Mouse (Mus musculus) embryonic facial prominence, embryonic 12.5 days (tissue): ENCODE measurements around the gene Gmeb1. TPM values are rescaled to one million over a fixed set of nuclear protein-coding genes. Genes with fewer than 3 reads are reported as not detected.

Experiments
- ATAC-seq: fragments of 200-750 bp; cut with Nextera tagmentation; 2 replicates; pipeline ENCODE4 v1.8.0; 2017; ENCODE audit not compliant: insufficient number of reproducible peaks, insufficient read depth, low FRiP score, low TSS enrichment
- H3K27ac ChIP-seq: fragments of 300-500 bp; sonication (generic); 2 replicates; pipeline ENCODE4 v1.5.1; 2016; ENCODE audit warnings: mild to moderate bottlenecking
- H3K27me3 ChIP-seq: fragments of 300-500 bp; sonication (generic); 2 replicates; pipeline ENCODE4 v1.6.1; 2016; ENCODE audit warnings: mild to moderate bottlenecking, moderate library complexity
- H3K36me3 ChIP-seq: fragments of 300-500 bp; sonication (generic); 2 replicates; pipeline ENCODE4 v1.6.1; 2016; ENCODE audit warnings: mild to moderate bottlenecking
- H3K4me1 ChIP-seq: fragments of 300-500 bp; sonication (generic); 2 replicates; pipeline ENCODE4 v1.6.1; 2016
- H3K4me2 ChIP-seq: fragments of 300-500 bp; sonication (generic); replicated peaks from 2 replicates; pipeline ENCODE4 v1.6.1; 2016; ENCODE audit warnings: mild to moderate bottlenecking, moderate library complexity
- H3K4me3 ChIP-seq: fragments of 300-500 bp; sonication (generic); 2 replicates; pipeline ENCODE4 v1.5.1; 2016; ENCODE audit warnings: mild to moderate bottlenecking
- H3K9ac ChIP-seq: fragments of 300-500 bp; sonication (generic); 2 replicates; pipeline ENCODE4 v1.6.1; 2016; ENCODE audit warnings: mild to moderate bottlenecking, moderate library complexity
- H3K9me3 ChIP-seq: fragments of 300-500 bp; sonication (generic); 2 replicates; pipeline ENCODE4 v1.6.1; 2016; ENCODE audit warnings: mild to moderate bottlenecking, moderate library complexity
- WGBS: fragments of 180-500 bp; shearing (Covaris S2); methylation state at CpG from one replicate; pipeline ENCODE4 v1.1.7; 2016; 5-methylcytosine and 5-hydroxymethylcytosine counted together
- polyA plus RNA-seq: library from polyadenylated mRNA; unstranded; fragments of >200 nt; fragmentation: Nextera tagmentation; extraction: Ambion mirVana; gene quantifications from 2 replicates; pipeline ENCODE4 v1.2.1, GENCODE M21; 2016

The Gmeb1 gene
- polyA plus RNA-seq, 1 experiment from 2014 or later = 43.0 TPM

DNA sequence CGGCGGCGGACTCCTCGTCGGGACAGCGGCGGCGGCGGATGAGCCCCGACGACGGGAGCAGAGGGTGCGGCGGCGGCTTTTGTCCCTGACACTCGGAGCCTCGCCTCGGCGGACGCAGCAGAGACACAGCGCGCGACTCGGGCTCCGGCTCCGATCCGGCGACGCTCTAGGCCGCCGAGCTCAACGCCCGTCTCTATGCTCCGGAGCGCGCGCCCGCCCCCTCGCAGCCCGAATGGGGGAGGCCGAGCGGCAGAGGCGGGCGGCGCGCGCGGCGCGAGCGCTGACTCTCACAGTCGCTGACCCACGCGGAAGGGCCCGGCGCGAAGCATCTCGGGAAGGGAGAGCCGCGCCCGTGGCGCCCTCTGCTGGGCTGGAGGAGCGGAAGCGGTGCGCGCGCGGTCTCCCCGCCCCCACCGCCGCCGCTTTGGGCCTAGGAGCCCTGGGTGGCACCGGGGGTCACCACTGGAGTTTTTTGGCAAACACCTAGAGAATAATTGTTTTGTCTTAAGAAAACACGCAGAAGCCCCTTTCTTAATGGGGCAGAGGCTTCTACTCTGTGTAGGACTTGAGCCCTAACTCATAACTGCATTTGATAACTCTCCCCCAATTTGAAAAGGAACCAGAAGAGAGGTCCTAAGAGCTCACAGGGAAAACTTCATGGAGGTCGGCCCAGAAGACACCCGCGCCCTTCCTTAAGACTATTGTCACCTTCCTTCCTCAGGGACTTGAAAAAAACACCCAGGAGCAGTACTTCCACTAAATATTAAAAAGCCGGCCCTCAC lies 49.3 kb downstream of the Gmeb1 start, which contains the start of gene Ythdf2:
Gene Ythdf2 (minus strand): TSS at position 351 of the 782 bp plus-strand sequence.
- 1% methylated on average over 76 of the region's 78 CpGs for WGBS
- Histone ChIP-seq H3K9me3 (no peaks in the 10 kb centered on the region), H3K4me3 (peak within 1 kb of the TSS; percentile 99), H3K27me3 (no peaks in the 10 kb centered on the region), H3K4me1 (peaks cover 21% of the 10 kb centered on the region), H3K9ac (peak within 1 kb of the TSS; percentile 100), H3K4me2 (peak within 1 kb of the TSS; percentile 93), H3K27ac (peak within 1 kb of the TSS; percentile 92), H3K36me3 (peaks cover 20% of the 10 kb centered on the region)
- peak; percentile 98 for ATAC-seq

- peak overlapping the region; percentile 92 for H3K27ac ChIP-seq
- H3K9me3 ChIP-seq = no peaks in the 10 kb centered on the region
- H3K4me3 ChIP-seq = peak overlapping the region; percentile 99
- under 1% methylated on average over 85 of the region's 89 CpGs for WGBS
- H3K4me2 ChIP-seq = peak overlapping the region; percentile 93
- no peaks in the 10 kb centered on the region for H3K27me3 ChIP-seq
- ATAC-seq = peak; percentile 83
- H3K4me1 ChIP-seq = peaks cover 21% of the 10 kb centered on the region
- H3K36me3 ChIP-seq = peaks cover 24% of the 10 kb centered on the region
- peak overlapping the region; percentile 100 for H3K9ac ChIP-seq
Measured at GRCm38 (mm10) chr4:132211091-132211942, 50.1 kb downstream of the Gmeb1 start.

- 56% methylated on average over 2 of the region's 2 CpGs for WGBS
- Histone ChIP-seq H3K4me3 (peak overlapping the region; percentile 99), H3K4me1 (peaks cover 21% of the 10 kb centered on the region), H3K9ac (peak overlapping the region; percentile 100), H3K4me2 (peak overlapping the region; percentile 93), H3K36me3 (peaks cover 32% of the 10 kb centered on the region), H3K27ac (no peak overlapping the region), H3K9me3 (no peaks in the 10 kb centered on the region), H3K27me3 (no peaks in the 10 kb centered on the region)
- no peak for ATAC-seq
Measured at GRCm38 (mm10) chr4:132210325-132210724, 51.1 kb downstream of the Gmeb1 start.

DNA sequence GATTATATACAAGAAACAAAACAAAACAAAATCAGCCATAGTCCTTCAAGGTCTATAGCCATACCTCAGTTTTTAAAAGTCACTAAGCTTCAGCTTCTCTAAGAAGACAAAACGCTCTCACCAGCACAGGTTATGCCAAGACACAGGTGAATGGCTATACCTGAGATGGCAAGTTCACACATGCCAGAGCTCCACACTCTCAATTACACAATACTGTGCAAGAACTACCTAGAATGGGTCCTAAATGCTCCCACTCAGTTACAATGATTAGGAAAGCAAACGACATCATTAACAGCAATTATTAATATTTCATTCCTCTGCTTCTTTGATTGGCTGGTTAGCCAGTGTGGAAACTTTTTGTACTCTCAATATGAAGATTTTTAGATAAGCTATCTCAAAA lies 52.1 kb downstream of the Gmeb1 start:
- Histone ChIP-seq H3K4me2 (0 out of 2 replicates have a peak overlapping the region, but pooled peaks have one; percentile 15), H3K36me3 (peaks cover 42% of the 10 kb centered on the region), H3K4me3 (no peak overlapping the region), H3K27me3 (no peaks in the 10 kb centered on the region), H3K9me3 (no peaks in the 10 kb centered on the region), H3K9ac (no peak overlapping the region), H3K4me1 (peaks cover 21% of the 10 kb centered on the region), H3K27ac (no peak overlapping the region)
- no peak for ATAC-seq
- 90% methylated on average over 2 of the region's 2 CpGs for WGBS

DNA sequence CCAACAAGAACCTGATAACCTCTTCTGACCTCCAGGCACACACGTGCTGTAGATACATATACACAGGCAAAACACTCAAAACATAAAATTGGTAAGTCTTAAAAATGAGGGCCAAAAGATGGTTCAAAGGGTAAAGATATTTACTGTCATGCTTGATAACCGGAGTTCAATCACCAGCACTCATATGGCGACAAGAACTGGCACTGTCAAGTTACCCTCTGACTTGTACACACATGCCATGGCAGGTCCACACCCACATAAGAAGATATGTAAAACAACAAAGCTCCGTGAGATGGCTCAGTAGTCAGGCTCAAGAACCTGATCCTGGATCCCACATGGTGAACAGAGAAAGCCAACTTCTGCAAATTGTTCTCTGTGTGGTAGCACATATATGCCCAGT lies 54.1 kb downstream of the Gmeb1 start:
- 92% methylated on average over 4 of the region's 4 CpGs for WGBS
- H3K27ac ChIP-seq = no peak overlapping the region
- H3K4me3 ChIP-seq = no peak overlapping the region
- no peaks in the 10 kb centered on the region for H3K9me3 ChIP-seq
- no peak overlapping the region for H3K4me2 ChIP-seq
- peaks cover 62% of the 10 kb centered on the region for H3K36me3 ChIP-seq
- H3K4me1 ChIP-seq = peaks cover 18% of the 10 kb centered on the region
- ATAC-seq = no peak
- H3K27me3 ChIP-seq = no peaks in the 10 kb centered on the region
- H3K9ac ChIP-seq = no peak overlapping the region

DNA sequence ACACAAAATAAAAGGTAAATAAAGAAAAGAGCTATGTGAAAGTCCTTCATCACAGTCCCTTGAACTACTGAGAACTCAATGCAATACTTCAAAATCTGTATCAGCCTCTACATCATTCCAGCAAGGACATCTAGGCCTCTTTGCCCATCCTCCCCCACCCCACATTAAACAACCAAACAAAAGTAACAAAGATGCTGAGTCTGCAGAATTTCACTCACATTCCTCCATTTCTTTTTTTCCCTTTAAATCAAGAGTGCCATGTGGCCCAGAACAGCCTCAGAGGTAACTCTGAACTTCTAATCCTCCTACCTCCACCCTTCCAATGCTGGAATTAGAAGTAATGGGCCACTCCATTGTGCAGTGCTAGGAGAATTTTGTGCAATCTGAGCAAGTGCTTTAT lies 62.6 kb downstream of the Gmeb1 start:
- Histone ChIP-seq H3K4me2 (no peak overlapping the region), H3K36me3 (peaks cover 61% of the 10 kb centered on the region), H3K4me1 (peaks cover 6% of the 10 kb centered on the region; the same call in 1 of the 2 replicates), H3K27me3 (no peaks in the 10 kb centered on the region), H3K4me3 (no peak overlapping the region), H3K27ac (no peak overlapping the region), H3K9ac (no peak overlapping the region), H3K9me3 (no peaks in the 10 kb centered on the region)
- ATAC-seq = no peak

GRCm38 (mm10) chr4:132198285-132198712 lies 63.1 kb downstream of the Gmeb1 start:
- H3K4me3 ChIP-seq = no peak overlapping the region
- no peak for ATAC-seq
- H3K27me3 ChIP-seq = no peaks in the 10 kb centered on the region
- peaks cover 57% of the 10 kb centered on the region for H3K36me3 ChIP-seq
- 55% methylated on average over 4 of the region's 4 CpGs for WGBS
- H3K9ac ChIP-seq = no peak overlapping the region
- peaks cover 6% of the 10 kb centered on the region; the same call in 1 of the 2 replicates for H3K4me1 ChIP-seq
- H3K9me3 ChIP-seq = no peaks in the 10 kb centered on the region
- H3K4me2 ChIP-seq = no peak overlapping the region
- no peak overlapping the region for H3K27ac ChIP-seq

GRCm38 (mm10) chr4:132194975-132195374 lies 66.4 kb downstream of the Gmeb1 start:
- Histone ChIP-seq H3K27me3 (no peaks in the 10 kb centered on the region), H3K9me3 (no peaks in the 10 kb centered on the region), H3K9ac (no peak overlapping the region), H3K4me3 (no peak overlapping the region), H3K36me3 (peaks cover 51% of the 10 kb centered on the region), H3K4me1 (peaks cover 6% of the 10 kb centered on the region; the same call in 1 of the 2 replicates), H3K27ac (no peak overlapping the region), H3K4me2 (no peak overlapping the region)
- no peak for ATAC-seq
- WGBS = 85% methylated on average over 3 of the region's 3 CpGs

- Histone ChIP-seq H3K4me1 (peaks cover 5% of the 10 kb centered on the region; the same call in 1 of the 2 replicates), H3K9ac (no peak overlapping the region), H3K36me3 (peaks cover 50% of the 10 kb centered on the region), H3K4me3 (no peak overlapping the region), H3K27me3 (no peaks in the 10 kb centered on the region), H3K27ac (no peak overlapping the region), H3K4me2 (no peak overlapping the region), H3K9me3 (no peaks in the 10 kb centered on the region)
- no peak for ATAC-seq
- WGBS = 93% methylated on average over 6 of the region's 6 CpGs
Measured at GRCm38 (mm10) chr4:132194373-132194772, 67.0 kb downstream of the Gmeb1 start.

DNA sequence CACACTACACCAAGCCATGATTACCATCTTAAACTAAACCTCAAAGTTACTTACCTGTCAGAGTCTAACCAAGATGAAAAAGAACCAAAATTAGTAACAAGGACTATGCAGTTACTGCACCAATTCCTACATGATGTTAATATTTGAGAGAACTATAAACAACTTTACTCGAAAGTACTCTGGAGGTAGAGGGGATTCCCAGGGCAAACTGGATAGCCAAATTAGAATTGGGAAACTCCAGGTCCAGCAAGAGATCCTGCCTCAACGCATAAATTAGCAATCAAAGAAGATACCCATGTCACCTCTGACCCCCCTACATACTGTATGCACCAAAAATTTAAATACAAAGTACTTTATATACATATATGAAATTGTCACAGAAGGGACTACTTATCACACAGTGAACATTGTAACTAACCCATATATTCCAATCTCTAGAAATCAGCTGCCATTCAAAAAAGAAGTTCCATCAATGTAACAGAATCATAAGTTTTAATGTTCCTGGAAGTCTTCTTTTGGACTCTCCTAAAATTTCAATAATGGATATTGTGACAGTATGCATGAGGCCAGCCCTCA lies 73.5 kb downstream of the Gmeb1 start:
- no peak overlapping the region for H3K9ac ChIP-seq
- no peaks in the 10 kb centered on the region for H3K27me3 ChIP-seq
- WGBS = 95% methylated on average over 2 of the region's 2 CpGs
- H3K4me2 ChIP-seq = no peak overlapping the region
- H3K4me1 ChIP-seq = no peaks in the 10 kb centered on the region
- H3K27ac ChIP-seq = no peak overlapping the region
- H3K4me3 ChIP-seq = no peak overlapping the region
- no peaks in the 10 kb centered on the region for H3K9me3 ChIP-seq
- H3K36me3 ChIP-seq = peaks cover 38% of the 10 kb centered on the region
- ATAC-seq = no peak

- Histone ChIP-seq H3K4me3 (no peak overlapping the region), H3K27me3 (no peaks in the 10 kb centered on the region), H3K27ac (no peak overlapping the region), H3K36me3 (peaks cover 26% of the 10 kb centered on the region), H3K9me3 (no peaks in the 10 kb centered on the region), H3K4me2 (no peak overlapping the region), H3K4me1 (no peaks in the 10 kb centered on the region), H3K9ac (no peak overlapping the region)
- WGBS = 94% methylated on average over 3 of the region's 3 CpGs
- no peak for ATAC-seq
Measured at GRCm38 (mm10) chr4:132183162-132183561, 78.2 kb downstream of the Gmeb1 start.
